Mouse (Mus musculus): ENCODE measurements around the gene Ptgr1. TPM values are rescaled to one million over a fixed set of nuclear protein-coding genes. Genes with fewer than 3 reads are reported as not detected.

The Ptgr1 gene
- polyA plus RNA-seq, 1 experiment from 2014 or later: 8.5 TPM

DNA sequence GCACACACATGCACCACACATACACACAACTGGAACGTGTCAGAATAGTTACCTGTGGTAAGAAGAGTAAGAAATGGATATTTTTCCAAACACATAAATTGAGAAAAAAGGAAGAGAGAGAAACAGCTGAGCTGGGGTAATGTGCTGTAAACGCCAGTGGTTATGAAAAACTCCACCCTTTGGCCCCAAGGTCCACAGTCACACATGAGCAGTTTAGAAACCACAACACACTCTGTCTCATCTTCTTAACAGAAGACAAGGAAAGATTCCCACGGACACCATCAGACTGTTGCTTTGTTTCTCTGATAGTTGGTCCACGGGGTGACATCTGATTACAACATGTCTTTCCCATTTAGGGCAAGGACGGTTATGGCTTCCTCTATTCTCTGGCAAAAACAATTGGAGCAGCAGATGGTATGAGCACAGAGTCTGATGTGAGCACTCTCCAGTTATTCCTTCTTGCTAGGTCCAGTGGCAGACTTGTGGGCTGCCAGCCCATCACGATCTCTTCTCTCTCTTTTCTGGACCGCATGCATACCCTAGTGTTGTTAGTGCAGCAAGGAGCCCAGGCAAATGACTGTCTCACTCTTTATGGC, 2.5 kb upstream of the Ptgr1 start:
- peaks cover 11% of the 10 kb centered on the region for H3K4me1 ChIP-seq
- H3K27ac ChIP-seq (replicated peaks): no peak overlapping the region
- peaks cover 45% of the 10 kb centered on the region for H3K27me3 ChIP-seq (replicated peaks)
- 84% methylated on average over 7 of the region's 7 CpGs for WGBS
- no peaks in the 10 kb centered on the region for H3K9me3 ChIP-seq
- H3K36me3 ChIP-seq: no peaks in the 10 kb centered on the region
- ATAC-seq (ENCODE audit: extremely low read depth, insufficient number of reproducible peaks, low FRiP score, low TSS enrichment): no peak
- no peak overlapping the region for H3K9ac ChIP-seq
- no peak overlapping the region for H3K4me3 ChIP-seq
- no peak overlapping the region for H3K4me2 ChIP-seq

DNA sequence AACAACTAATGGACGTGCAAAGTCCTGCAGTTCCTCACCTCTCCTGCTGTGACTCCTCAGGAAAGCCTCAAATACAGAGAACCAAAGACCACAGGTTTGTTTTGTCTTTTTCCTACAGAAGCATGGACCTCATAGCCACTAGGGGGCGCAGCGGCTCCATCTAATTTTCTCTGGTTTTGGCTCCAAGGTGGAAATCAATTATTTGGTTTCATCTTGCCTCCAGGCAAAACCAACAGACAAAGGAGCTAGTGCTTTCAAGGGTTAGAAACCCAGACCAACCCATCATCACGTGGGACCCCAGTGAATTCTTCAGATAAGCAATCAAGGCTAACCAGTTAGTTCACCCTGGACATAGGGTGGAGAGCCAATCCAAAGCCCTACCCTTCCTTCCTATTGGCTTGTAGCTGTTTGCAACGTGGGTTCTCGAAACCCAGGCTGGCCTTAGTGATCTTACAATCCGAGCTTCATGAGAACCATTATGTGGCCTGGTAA, 1.7 kb downstream of the Ptgr1 start:
- Histone ChIP-seq H3K27me3 (replicated peaks) (peaks cover 19% of the 10 kb centered on the region), H3K4me3 (no peak overlapping the region), H3K9ac (no peak overlapping the region), H3K4me2 (no peak overlapping the region), H3K27ac (replicated peaks) (no peak overlapping the region), H3K4me1 (peaks cover 7% of the 10 kb centered on the region), H3K36me3 (no peaks in the 10 kb centered on the region), H3K9me3 (no peaks in the 10 kb centered on the region)
- ATAC-seq (ENCODE audit: extremely low read depth, insufficient number of reproducible peaks, low FRiP score, low TSS enrichment): no peak
- WGBS: 16% methylated on average over 7 of the region's 7 CpGs

DNA sequence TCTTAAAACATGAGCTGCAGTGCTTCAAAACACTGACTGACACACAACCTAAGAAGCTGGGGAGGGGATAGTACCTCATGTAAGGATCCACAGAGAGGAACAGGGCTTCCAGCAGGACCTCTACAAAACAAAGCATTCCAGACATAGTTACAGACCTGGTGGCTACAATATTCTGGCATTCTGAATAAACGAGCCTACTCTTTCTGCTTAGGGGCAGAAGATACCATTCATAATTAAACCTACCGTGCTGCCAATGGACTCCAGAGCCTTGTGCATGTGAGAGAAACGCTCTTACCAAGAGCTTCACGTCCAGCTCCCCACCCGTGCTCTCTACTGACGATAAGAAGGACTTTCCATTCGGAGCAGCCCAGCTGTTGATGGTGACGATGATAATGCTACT, 4.1 kb downstream of the Ptgr1 start:
- WGBS: 70% methylated on average over 8 of the region's 8 CpGs
- no peak overlapping the region for H3K27ac ChIP-seq (replicated peaks)

DNA sequence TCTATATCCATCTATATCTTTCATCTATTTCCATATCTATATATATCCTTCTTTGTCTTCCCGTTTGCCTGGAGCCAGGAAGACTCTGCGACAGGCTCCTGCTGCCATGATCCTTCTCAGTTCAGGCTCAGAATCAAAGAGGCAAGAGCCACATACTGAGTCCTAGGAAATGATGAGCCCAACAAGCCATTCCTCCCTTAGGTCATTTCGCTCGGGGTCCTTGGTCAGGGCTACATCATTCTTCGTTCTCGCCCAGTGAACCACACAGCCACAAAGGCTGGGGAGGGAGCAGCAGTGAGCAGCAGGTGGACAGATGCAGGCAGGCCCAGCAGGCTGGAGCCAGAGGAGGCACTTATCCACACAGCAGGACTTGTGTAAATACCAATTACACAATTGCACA, 5.5 kb downstream of the Ptgr1 start:
- Histone ChIP-seq H3K27me3 (replicated peaks) (no peaks in the 10 kb centered on the region), H3K27ac (replicated peaks) (no peak overlapping the region), H3K4me2 (no peak overlapping the region), H3K9ac (no peak overlapping the region), H3K4me3 (no peak overlapping the region), H3K36me3 (0 out of 2 replicates have a peak, but pooled peaks cover 5% of the 10 kb centered on the region), H3K4me1 (no peaks in the 10 kb centered on the region), H3K9me3 (no peaks in the 10 kb centered on the region)
- 87% methylated on average over 6 of the region's 6 CpGs for WGBS
- no peak for ATAC-seq (ENCODE audit: extremely low read depth, insufficient number of reproducible peaks, low FRiP score, low TSS enrichment)

More for the DNA sequence above, 4.1 kb downstream of the Ptgr1 start:
- no peak for ATAC-seq (ENCODE audit: extremely low read depth, insufficient number of reproducible peaks, low FRiP score, low TSS enrichment)
- H3K27me3 ChIP-seq (replicated peaks): no peaks in the 10 kb centered on the region
- no peak overlapping the region for H3K9ac ChIP-seq
- H3K4me3 ChIP-seq: no peak overlapping the region
- H3K4me2 ChIP-seq: no peak overlapping the region
- H3K9me3 ChIP-seq: no peaks in the 10 kb centered on the region
- H3K4me1 ChIP-seq: peaks cover 7% of the 10 kb centered on the region
- H3K36me3 ChIP-seq: 0 out of 2 replicates have a peak, but pooled peaks cover 5% of the 10 kb centered on the region

DNA sequence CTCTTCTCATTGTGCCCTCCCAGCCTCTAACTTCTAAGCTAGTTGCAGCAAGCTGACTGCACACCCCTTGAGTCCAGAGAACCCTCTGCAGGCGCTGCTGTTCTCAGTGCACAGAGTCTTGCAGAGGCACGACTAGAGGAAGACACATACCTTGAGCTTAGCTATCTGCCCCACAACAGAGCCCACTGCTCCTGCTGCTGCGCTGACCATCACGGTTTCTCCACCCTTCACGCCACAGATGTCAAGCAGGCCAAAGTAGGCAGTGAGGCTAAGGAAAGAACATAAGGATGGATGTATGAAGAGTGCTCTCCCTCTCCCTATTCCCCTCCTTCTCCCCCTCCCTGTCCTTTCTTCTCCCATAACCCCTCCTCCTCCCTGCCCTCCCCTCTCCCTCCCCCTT, 11.2 kb downstream of the Ptgr1 start:
- Histone ChIP-seq H3K9ac (no peak overlapping the region), H3K4me3 (no peak overlapping the region), H3K9me3 (no peaks in the 10 kb centered on the region), H3K4me1 (no peaks in the 10 kb centered on the region), H3K36me3 (peaks cover 13% of the 10 kb centered on the region), H3K4me2 (no peak overlapping the region), H3K27ac (replicated peaks) (no peak overlapping the region), H3K27me3 (replicated peaks) (no peaks in the 10 kb centered on the region)
- ATAC-seq (ENCODE audit: extremely low read depth, insufficient number of reproducible peaks, low FRiP score, low TSS enrichment): no peak
- WGBS: 71% methylated on average over 5 of the region's 5 CpGs

DNA sequence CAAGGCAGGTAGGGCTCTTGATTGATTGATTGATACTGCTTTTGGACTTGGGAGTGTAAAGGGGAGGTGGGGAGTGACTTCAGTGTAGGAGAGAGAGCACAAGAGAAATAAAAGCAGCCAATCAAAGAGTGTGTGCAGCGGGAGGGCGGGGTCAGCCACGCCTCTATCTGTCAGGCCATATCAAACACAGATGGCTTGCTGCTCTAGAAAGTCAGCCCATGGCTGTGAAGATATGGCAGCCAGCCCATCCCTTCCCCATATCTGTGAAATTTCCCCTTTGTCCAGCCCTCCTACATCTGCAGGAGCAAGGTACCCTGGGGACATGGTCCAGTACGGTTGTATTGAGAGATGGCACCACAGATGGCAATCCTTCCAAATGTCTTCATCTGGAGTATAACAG, 16.2 kb downstream of the Ptgr1 start:
- ATAC-seq (ENCODE audit: extremely low read depth, insufficient number of reproducible peaks, low FRiP score, low TSS enrichment): no peak
- Histone ChIP-seq H3K9me3 (no peaks in the 10 kb centered on the region), H3K36me3 (peaks cover 8% of the 10 kb centered on the region), H3K4me3 (no peak overlapping the region), H3K9ac (no peak overlapping the region), H3K4me2 (no peak overlapping the region), H3K27ac (replicated peaks) (no peak overlapping the region), H3K4me1 (no peaks in the 10 kb centered on the region), H3K27me3 (replicated peaks) (no peaks in the 10 kb centered on the region)
- 72% methylated on average over 4 of the region's 4 CpGs for WGBS

DNA sequence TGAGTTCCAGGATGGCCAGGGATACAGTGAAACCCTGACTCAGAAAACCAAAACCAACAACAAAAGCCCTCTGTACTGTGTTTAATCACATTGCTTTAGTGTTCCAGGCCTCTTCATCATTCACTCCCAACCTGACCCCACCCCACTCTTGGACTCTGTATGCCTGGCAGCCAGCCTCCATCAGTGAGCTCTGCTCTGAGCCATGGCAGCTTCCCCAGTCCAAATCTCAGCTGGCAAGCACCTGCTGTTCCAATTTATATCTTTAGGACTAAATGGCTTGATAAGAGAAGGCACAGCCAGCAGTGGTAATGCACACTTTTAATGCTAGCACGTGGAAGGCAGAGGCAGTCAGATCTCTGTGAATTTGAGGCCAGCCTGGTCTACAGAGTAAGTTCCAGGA, 21.8 kb downstream of the Ptgr1 start:
- WGBS: 78% methylated on average over 1 of the region's 1 CpGs
- ATAC-seq (ENCODE audit: extremely low read depth, insufficient number of reproducible peaks, low FRiP score, low TSS enrichment): no peak
- H3K27me3 ChIP-seq (replicated peaks): no peaks in the 10 kb centered on the region
- H3K36me3 ChIP-seq: no peaks in the 10 kb centered on the region
- no peaks in the 10 kb centered on the region for H3K9me3 ChIP-seq
- no peak overlapping the region for H3K9ac ChIP-seq
- H3K27ac ChIP-seq (replicated peaks): no peak overlapping the region
- H3K4me3 ChIP-seq: no peak overlapping the region
- H3K4me2 ChIP-seq: no peak overlapping the region
- no peaks in the 10 kb centered on the region for H3K4me1 ChIP-seq

DNA sequence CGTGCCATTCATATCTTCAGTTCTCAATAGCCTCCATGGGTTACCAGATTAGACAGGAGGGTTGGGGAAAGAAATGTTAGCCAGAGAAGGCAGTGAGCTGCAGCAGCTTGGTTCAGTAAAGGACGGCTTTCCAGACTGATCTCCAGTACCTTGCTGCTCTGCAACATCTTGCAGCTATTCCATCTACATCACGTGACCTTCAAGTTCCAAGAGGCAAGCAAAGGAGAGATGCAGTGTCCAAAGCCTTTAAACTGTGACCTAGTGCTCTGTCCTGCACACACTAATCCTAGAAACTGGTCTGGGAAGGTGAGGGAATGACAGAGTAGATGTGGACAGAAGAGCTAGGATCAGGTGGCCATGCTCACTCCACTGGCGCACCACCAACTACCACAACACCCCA, 23.6 kb downstream of the Ptgr1 start:
- Histone ChIP-seq H3K4me2 (no peak overlapping the region), H3K36me3 (no peaks in the 10 kb centered on the region), H3K9ac (no peak overlapping the region), H3K27ac (replicated peaks) (no peak overlapping the region), H3K27me3 (replicated peaks) (no peaks in the 10 kb centered on the region), H3K9me3 (no peaks in the 10 kb centered on the region), H3K4me3 (no peak overlapping the region), H3K4me1 (no peaks in the 10 kb centered on the region)
- 74% methylated on average over 4 of the region's 4 CpGs for WGBS
- ATAC-seq (ENCODE audit: extremely low read depth, insufficient number of reproducible peaks, low FRiP score, low TSS enrichment): no peak

DNA sequence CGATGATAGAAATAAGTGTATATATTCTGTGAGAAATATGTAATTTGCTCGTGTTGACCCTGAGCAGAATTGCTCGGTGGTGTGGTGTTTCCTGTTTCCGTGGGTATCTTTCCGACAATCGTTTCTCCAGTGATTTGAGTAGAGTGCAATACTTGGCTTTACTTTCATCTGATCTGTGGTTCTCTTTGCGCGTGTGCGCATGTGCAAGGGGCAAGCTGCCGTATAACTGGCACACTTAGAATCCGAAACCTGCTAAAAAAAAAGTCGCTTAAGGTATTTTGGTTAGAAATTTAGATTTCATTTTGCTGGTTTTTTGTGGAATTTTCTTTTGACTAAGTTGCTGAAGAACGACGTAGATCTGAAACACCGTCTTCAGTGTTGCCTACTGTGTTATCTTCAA, 25.2 kb downstream of the Ptgr1 start:
- Histone ChIP-seq H3K4me2 (no peak overlapping the region), H3K9ac (no peak overlapping the region), H3K9me3 (no peaks in the 10 kb centered on the region), H3K36me3 (0 out of 2 replicates have a peak, but pooled peaks cover 8% of the 10 kb centered on the region), H3K27me3 (replicated peaks) (no peaks in the 10 kb centered on the region), H3K4me1 (no peaks in the 10 kb centered on the region), H3K27ac (replicated peaks) (no peak overlapping the region), H3K4me3 (no peak overlapping the region)
- WGBS: 85% methylated on average over 15 of the region's 15 CpGs
- no peak for ATAC-seq (ENCODE audit: extremely low read depth, insufficient number of reproducible peaks, low FRiP score, low TSS enrichment)

DNA sequence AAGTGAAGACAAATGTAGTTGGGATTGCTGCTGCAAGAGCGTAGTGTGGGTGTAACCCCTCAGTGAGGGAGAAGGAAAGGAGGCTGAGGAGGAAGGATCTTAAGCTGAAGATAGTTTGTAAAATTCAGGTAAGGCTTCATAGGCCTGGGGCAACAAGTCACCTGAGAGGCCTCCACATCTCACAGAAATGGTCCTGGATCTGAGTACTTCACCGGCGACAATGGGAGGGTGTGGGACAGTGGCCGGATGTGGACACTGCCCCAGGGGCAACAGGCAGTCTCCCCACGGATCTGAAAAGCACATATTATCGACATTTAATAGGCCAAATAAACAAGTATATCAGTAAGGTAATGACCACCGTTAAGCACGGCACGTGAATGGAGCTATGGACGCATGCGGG, 34.3 kb downstream of the Ptgr1 start:
- Histone ChIP-seq H3K4me1 (no peaks in the 10 kb centered on the region), H3K4me3 (no peak overlapping the region), H3K27ac (replicated peaks) (no peak overlapping the region), H3K9me3 (no peaks in the 10 kb centered on the region), H3K27me3 (replicated peaks) (no peaks in the 10 kb centered on the region), H3K36me3 (0 out of 2 replicates have a peak, but pooled peaks cover 10% of the 10 kb centered on the region), H3K9ac (no peak overlapping the region), H3K4me2 (no peak overlapping the region)
- WGBS: 85% methylated on average over 11 of the region's 11 CpGs
- no peak for ATAC-seq (ENCODE audit: extremely low read depth, insufficient number of reproducible peaks, low FRiP score, low TSS enrichment)

DNA sequence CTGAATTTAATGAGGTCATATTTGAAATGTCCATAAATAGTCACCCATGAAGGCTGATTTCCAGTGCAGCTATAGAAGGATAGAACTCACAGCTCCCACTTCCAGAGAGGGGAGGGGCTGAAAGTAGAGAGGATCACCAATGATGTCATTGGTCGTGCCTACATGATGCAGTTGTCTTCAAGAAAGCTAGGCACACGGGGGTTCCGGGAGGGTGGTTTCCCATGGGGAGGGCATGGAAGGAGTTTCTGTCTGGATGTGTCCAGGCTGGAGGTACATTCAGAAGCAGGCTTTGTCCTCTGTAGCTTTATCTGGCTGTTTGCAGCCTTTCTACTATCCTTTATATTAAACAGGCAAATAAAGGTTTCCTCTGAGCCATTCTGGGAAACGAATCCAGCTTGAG, 38.5 kb downstream of the Ptgr1 start:
- H3K9me3 ChIP-seq: no peaks in the 10 kb centered on the region
- no peak overlapping the region for H3K4me2 ChIP-seq
- peaks cover 5% of the 10 kb centered on the region; the same call in 1 of the 2 replicates for H3K4me1 ChIP-seq
- no peaks in the 10 kb centered on the region for H3K36me3 ChIP-seq
- whole genome bisulfite sequencing: 74% methylated on average over 4 of the region's 4 CpGs
- no peak overlapping the region for H3K4me3 ChIP-seq
- no peak overlapping the region for H3K9ac ChIP-seq
- no peak overlapping the region for H3K27ac ChIP-seq (replicated peaks)
- peaks cover 20% of the 10 kb centered on the region for H3K27me3 ChIP-seq (replicated peaks)
- ATAC-seq (ENCODE audit: extremely low read depth, insufficient number of reproducible peaks, low FRiP score, low TSS enrichment): no peak

DNA sequence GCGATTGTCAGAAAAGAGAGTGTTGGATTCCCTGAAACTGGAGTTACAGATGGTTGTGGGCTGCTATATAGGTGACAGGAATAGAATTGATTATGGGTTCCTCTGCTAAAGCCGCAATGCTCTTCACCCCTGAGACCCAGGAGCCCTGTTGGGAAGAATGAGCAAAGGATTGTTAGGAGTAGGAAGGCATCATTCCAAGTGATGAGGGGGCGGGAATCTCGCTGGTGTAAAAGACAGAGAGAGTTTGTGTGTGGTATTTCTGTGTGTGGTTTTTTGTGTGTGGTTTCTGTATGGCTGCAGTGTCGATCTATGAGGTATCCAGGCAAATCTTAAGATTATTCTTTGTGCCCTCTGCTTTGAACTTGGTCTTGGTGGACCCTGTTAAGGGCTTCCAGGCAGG, 42.2 kb downstream of the Ptgr1 start:
- no peak overlapping the region for H3K9ac ChIP-seq
- no peaks in the 10 kb centered on the region for H3K9me3 ChIP-seq
- ATAC-seq (ENCODE audit: extremely low read depth, insufficient number of reproducible peaks, low FRiP score, low TSS enrichment): no peak
- no peaks in the 10 kb centered on the region for H3K36me3 ChIP-seq
- H3K4me1 ChIP-seq: peaks cover 8% of the 10 kb centered on the region; the same call in 1 of the 2 replicates
- no peak overlapping the region for H3K27ac ChIP-seq (replicated peaks)
- no peak overlapping the region for H3K4me2 ChIP-seq
- 54% methylated on average over 5 of the region's 5 CpGs for WGBS
- peaks cover 20% of the 10 kb centered on the region for H3K27me3 ChIP-seq (replicated peaks)
- H3K4me3 ChIP-seq: no peak overlapping the region
